Mouse (Mus musculus) induced T-regulatory cell, adult 2 months (primary cell): ENCODE results near the gene Cdip1.

Experiments used
- DNase-seq: peaks from one replicate; pipeline ENCODE4 v3.0.0-alpha.2; 2012; ENCODE audit warnings: low read depth

The Cdip1 gene

DNA sequence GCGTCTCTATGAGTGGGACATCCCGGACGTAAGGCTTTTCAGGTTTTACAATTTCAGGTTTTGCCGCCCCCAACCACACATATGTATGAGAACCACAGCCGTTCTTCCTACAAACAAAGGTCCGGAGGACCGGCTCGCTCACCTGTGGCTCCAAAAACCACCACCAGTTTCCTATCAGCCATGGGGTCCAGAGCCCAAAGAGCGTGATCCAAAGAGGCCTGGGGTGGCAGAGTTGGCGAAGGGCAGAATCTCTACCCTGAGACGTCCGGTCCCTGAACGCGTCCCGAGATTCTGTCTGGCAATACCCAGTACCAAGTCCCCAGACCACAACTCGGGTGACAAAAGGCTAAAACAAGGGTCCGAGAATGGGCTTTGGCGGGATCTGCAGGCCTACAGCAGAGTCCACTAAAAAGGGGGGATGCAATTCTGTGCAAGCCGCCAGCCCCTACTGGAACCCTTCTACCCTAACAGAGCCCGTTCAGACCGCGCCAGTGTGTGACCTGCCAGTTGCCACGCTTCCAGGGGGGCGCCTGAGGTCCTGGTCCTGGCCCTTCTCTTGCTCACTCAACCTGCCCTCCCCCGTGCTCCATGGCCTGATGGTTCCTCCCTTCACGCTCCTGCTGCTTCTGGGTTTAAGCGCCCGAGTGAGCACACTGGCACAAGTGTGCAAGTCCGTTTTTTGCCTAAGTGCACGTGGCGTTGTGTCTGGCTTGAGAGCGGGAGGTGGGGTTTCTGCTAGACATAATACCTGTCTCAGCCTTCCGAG, 71.2 kb downstream of the Cdip1 start, which contains the start of gene Nmral1:
Gene Nmral1 (minus strand): TSS at position 604 of the 766 bp plus-strand sequence.
- DNase-seq: peak; percentile 78

DNA sequence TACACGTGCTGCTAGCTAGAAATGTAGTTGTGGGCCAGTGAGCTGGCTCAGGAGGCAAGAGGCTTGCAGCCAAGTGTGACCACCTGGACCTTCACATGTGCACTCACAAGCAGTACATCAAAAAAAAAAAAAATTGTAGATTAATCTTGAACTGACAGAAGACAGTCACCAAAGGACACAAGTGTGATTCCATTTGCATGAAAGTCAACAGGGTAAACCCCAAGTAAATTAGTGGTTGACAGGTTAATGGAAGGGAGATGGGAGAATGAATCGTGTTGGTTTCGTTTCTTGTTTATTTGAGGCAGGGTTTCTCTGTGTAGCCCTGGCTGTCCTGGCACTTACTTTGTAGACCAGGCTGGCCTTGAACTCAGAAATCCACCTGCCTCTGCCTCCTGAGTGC, 72.2 kb downstream of the Cdip1 start:
- DNase-seq: peak; percentile 31

- no peak for DNase-seq
Observed at GRCm38 (mm10) chr16:4713861-4714710, 76.0 kb downstream of the Cdip1 start.

- DNase-seq: no peak
Observed at GRCm38 (mm10) chr16:4711173-4711572, 78.9 kb downstream of the Cdip1 start.

DNA sequence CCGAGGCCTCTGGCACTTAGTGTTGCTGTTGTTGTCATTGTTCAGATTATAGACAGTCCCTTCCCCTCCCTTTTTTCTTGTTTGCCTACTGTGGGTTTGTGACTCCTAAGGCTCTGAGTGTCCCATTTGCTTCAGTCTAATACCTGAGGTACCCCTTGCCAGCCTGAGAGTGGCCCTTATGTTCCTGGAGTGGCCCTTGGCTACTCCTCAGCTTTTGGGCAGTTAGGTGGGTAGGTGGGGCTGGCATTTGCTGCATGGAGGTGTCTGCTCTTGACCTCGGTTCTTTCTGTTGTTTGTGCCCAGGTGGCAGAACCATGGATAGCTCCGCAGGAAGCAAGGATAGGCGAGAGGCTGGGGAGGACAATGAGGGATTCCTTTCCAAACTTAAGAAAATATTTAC, 84.6 kb downstream of the Cdip1 start:
- no peak for DNase-seq

- DNase-seq: no peak
Observed at GRCm38 (mm10) chr16:4702646-4703045, 87.4 kb downstream of the Cdip1 start.

DNA sequence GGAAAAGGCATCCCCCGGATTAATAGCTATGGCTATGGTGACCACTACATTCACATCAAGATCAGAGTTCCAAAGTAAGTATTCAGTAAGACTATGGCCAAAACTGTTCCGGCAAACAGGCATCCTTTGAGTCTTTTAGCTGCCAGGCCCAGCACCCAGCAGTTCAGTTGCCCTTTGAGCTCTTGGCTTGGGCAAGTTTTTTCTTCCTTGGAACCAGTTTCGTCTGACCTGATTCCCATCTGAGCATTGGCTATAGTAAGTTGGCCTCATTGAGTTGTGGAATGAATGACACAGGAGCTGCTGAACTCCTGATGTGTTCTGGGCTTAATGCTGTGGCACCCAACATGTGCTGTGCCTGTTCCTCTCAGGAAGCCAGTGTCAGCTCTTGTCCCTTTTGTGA, 88.9 kb downstream of the Cdip1 start:
- no peak for DNase-seq
